Mouse (Mus musculus): ENCODE measurements around the gene Per2.
"Not testable (repeated sequence)": the region's sequence is repeated elsewhere in the genome, so short reads cannot be mapped to it uniquely, and the experiment has no call there.

The Per2 gene

DNA sequence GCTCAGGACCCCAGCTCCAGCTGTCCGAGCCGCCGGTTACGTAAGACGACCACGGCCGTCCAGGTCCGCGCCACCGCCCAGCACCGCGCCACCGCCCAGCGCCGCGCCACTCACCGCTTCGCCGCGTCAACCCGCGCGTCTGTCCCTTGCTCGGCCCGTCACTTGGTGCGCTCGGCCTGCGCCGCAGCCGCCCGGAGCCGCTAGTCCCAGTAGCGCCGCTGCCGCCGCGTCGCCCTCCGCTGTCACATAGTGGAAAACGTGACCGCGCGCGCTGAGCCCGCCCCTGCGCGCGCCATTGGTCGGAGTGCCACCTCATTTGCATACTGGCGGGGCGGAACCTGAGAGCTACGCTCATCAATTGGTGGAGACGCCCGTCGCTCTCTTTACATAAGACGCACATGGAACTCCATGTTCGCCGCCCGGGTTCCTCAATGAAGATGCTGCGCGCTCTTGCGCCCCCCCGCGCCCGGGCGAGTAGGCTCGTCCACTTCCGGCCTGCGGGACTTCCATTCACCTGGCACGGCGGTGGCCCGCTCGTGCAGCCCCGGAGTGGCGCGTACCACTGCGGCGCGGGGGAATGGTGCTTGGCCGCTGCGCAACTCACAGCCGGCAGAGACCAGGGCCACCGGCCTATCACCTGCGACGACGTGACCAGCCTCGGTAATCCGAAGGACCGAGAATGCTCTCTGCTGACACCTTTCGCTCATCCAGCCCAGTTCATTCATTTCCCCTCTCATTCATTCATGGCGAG, at the start of gene Per2:
TSS of gene Per2 (minus strand) at position 266 of the 751 bp plus-strand sequence.
- in situ Hi-C loops (cut with MboI, MseI), result no loop called here

DNA sequence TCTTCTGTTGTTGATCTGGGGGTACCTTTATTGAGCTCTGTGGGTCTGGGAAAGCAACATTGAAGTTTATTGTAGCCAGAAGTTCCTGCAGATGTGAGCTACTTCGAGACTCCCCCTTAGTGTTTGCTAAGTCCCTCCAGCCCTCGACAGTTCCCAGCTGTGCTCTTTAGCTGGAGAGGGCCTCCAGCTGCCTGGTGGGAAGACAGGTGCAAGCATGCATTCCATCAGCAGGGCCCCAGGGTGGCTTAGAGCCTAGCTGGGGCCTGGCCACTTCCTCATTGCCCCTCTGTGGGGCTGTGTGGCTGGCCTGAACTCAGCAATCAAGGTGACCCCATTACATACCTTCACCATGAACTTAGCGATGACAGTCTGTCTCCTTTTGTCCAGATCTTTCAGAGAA, 45.5 kb upstream of the Per2 start:
- in situ Hi-C loops (cut with MboI, MseI), result no loop called here

DNA sequence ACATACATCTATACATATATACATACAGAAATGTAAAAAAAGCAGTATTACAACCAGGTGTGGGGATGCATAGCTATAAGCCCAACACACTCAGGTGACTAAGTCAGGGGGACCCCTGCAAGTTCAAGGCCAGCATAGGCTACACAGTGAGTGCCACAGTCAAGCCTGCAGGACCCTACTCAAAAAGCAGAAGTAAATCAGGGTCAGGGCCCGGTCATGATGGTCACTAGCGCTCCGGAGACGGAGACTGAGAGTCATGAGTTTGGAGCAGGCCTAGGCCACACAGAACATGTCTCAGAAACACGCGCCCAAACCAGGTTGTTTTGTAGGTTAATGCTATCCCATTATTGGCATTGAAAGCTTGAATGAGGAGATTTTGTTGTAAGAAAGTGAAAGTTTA, 39.5 kb upstream of the Per2 start:
- in situ Hi-C loops (cut with MboI, MseI), result loop anchor here (5.0 kb wide), 1 partner anchor 39 kb away; no protein-coding TSS in a partner anchor

DNA sequence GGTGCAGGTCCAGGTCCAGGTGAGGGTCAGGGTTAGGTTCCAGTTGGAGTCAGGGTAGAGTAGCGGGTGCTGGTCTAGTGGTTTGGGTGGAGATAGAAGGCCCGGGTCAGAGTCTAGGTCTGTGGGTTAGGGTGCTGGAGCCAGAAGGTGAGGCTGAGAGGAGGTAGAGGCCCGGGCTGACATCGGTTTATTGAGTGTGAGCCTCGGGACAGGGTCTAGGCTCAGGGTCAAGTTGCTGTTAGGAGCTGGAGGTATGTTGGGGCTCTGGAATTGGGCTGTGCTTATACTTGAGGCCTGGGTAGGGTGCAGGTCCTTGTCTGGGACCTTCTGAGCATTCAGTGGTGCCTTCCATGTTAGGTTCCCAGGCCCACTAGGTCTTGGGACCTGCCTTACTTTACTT, 36.2 kb upstream of the Per2 start:
- in situ Hi-C loops (cut with MboI, MseI), result loop anchor here (5.0 kb wide), 1 partner anchor 42 kb away; no protein-coding TSS in a partner anchor

DNA sequence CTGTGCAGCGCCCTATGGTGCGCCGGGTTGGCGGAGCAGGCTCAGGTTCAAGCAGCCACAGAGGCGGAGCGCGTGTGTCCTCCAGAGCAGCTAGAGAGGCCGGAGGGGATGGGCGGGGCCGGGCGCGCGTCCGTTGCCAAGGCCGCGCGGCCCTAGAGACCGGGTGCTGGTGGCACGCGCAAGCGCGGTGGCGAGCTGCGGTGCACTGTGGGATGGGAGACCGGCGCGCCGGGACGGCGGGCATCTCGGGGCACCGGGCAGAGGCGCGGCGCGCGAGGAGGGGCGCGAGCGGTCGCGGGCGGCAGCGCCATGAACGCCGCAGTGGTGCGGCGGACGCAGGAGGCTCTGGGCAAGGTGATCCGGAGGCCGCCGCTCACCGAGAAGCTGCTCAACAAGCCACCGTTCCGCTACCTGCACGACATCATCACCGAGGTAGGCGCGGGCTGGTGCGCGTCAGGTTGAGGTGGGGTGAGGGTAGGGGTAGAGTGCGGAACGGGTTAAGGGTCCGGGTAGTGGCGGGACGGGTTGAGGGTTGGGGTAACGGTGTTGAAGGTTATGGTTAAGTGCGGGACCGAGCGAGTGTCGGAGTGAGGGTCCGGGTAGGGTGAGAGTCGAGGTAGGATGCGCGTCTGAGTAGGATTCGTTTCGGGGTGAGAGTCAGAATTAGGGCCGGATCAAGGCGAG, 35.5 kb upstream of the Per2 start, which contains the start of gene Traf3ip1:
TSS of gene Traf3ip1 (plus strand) at position 191 of the 684 bp plus-strand sequence.
- in situ Hi-C loops (cut with MboI, MseI), result loop anchor here (5.0 kb wide), 2 partner anchors 43 to 67 kb away; no protein-coding TSS in a partner anchor

DNA sequence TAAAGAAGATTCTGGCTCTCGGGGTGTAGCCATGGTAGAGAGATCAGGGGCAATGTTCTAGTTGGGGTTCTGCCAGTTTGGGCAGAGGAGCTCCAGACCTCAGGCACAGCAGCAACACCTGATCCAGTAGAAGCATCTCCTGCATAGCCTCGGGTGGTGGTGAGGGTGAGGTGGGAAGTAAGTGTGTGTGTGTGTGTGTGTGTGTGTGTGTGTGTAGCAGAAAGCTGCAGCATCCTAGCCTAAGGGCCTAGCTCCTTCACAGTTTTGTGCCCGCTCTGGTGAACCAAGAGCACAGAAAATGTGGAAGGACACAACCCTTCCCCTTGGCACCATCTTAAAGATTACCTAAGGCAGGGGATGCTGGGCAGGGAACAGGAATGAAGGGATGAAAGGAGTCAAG, 34.8 kb upstream of the Per2 start:
- in situ Hi-C loops (cut with MboI, MseI), result loop anchor here (5.0 kb wide), 1 partner anchor 67 kb away; no protein-coding TSS in a partner anchor

DNA sequence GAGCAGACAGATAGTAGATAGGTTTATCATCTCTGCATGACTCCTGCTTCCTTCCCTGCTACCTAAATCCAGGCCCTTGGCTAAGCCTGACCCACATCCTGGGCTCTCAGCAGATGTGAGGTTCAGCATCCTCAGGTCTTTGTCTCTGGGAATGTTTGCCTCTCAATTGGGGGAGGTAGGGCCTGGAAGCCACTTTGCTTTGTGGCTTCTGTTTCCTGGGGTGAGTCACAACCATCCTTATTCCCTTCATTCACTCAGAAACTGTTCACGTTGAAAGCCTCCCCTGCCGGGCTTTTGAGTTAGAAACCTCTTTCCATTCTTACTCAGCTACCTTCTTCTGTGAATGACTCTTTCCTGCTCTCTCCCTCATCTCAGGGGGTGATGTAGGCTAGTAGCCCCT, 33.6 kb upstream of the Per2 start:
- in situ Hi-C loops (cut with MboI, MseI), result loop anchor here (5.0 kb wide), 1 partner anchor 65 kb away; no protein-coding TSS in a partner anchor

DNA sequence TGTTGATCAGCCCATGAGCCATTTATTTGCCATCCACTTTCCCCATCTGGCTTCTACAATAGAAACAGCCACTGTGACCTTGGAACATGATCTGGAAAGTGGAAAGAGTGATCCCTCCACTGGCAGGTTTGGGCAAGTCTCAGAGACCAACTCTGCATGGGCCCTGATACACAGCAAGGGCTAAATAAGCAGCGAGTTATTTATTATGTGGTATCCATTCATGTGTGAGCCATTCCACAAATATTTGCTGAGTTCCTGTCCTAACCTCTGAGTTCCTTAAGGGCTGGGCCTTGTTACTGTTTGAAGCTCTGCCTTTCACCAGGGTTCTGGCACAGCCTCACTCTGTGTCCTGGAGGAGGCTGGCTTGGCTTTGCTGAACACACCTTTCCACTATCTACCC, 31.2 kb upstream of the Per2 start:
- in situ Hi-C loops (cut with MboI, MseI), result loop anchor here (5.0 kb wide), 1 partner anchor 63 kb away; no protein-coding TSS in a partner anchor

DNA sequence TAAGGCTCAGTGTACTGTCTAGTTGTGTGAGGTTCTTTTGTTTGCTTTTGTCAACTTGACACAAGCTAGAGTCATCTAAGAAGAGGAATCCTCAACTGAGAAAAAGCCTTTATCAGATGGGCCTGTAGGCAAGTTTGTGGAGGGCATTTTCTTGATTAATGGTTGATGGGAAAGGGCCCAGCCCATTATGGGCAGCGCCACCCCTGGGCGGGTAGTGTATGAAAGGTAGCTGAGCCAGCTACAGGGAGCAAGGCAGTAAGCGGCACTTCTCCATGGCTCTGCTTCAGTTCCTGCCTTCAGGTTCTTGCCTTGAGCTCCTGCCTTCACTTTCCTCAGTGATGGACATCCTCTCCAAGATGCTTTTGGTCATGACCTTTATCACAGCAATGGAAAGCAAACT, 27.0 kb upstream of the Per2 start:
- in situ Hi-C loops (cut with MboI, MseI), result no loop called here

DNA sequence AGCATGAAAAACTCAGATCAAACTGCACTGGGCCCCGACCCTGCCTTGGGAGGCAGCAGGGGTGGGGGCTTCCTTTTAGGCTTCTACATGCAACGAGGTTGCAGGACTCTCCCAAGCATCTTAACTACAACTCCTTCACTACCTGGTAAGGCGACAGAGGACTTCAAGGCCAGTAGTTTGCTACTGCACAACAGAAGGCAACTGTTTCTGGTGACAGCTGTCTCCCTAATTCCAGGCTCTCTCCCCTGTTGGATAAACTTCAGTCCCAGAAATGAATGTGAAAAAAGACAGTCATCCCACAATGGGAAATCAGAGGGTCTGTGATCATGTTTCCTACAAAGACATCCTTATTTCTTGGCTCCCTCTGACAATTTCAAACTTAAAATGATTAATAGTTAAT, 26.3 kb upstream of the Per2 start:
- in situ Hi-C loops (cut with MboI, MseI), result no loop called here

DNA sequence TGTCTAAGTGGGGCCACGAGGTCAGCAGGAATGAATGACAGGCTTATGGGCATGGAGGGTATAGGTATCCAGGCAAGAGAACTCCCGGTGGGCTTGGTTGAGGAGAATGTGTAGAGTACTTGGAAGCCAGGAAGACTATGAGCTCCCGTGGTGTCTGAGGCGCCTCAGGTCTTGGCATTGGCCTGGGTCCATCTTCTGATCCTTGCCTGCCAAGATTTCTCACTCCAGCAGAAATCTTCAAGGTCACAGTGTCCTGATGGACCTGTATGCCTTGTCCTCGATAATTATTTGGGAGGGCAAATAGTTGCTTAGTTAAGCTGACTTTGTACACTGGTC, 24.9 kb upstream of the Per2 start:
- in situ Hi-C loops (cut with MboI, MseI), result no loop called here

DNA sequence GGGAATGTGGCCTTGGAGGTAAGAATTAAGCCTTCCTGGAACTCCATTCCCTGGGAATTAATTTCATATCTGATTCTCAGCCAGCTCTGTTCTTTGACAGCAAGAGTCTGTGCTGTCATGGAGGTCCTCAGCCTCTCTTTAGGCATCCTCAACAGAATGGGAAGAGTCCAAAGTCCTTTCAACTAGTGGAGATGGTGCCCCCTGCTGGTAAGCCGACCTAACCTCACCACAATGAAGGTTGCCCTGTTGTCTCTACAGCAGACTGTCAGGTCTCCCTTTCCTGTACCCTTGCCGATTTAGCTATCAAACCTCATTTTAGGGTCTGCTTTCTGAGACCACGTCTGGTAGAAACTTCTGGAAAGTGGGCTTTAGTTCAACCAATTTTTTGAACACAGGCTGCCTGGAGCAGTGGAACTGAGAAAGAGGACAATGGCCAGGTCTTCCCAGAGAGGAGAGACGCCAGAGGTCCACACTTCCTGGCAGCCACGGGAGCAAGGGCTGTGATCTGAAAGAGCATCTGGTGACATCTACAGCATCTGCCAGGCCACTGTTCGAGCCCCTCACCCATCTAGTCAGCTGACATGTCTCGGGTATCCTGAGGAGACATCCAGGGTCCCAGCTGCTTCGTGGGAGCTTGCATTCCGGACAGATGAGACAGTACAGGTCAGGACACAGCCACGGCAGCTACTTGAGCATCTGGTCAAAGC, 24.3 kb upstream of the Per2 start:
- in situ Hi-C loops (cut with MboI, MseI), result no loop called here

DNA sequence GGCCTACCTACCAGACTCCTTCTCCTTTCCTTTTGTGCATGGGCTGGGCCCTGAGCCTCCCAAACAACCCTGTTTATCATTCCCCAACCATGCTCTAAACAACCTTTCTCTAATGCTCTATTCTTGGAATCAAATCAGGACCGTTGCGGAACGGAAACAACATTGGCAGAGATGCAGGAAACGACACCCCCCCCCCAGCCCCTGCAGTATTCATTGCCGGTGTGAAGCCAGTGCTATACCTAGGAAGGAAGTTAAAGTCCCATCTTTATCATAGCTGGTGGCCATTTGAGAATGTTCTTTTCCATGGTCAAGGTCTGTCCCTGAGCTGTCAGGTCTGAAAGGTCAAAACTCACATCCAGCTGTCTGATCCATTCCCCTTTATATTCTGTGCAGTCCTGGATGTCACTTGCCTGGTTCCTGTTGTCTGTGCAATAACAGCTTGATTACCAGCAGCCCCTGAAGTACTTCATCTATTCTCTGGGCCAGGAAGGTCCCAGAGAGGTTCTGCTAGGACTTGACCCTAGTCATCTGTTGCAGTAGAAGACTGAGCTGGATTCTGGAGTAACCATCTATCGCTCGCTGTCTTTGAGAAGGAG, 23.6 kb upstream of the Per2 start:
- in situ Hi-C loops (cut with MboI, MseI), result no loop called here

DNA sequence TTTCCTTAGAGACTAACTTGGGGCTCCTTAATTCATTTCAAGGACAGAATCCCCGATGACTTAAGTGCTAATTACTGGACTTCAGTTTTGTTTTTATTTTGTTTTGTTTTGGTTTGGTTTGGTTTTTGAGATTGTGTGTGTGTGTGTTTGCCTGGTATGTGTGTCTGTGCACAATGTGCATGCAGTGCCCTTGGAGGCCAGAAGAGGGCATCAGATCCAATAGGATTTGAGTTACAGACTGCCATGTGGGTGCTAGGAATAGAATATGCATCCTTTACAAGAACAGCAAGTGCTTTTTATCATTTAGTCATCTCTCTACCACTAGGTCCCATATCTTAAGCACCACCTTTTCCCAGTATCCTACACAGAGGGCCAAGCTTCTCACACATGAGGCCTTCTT, 19.8 kb upstream of the Per2 start:
- in situ Hi-C loops (cut with MboI, MseI), result no loop called here

DNA sequence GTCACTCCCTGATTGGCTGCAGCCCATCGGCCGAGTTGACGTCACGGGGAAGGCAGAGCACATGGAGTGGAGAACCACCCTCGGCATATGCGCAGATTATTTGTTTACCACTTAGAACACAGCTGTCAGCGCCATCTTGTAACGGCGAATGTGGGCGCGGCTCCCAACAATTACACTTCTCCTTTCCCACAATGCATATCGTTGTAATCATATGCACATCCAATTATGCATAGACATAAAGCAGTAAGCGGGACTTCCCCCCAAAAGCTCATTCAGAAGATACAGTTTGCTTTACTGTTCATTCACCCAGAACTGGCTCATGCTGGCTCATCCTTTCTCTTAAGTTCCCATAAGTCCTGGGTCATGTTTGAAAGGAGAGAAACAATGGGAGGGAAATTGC, 19.0 kb upstream of the Per2 start:
- in situ Hi-C loops (cut with MboI, MseI), result not testable (repeated sequence)

DNA sequence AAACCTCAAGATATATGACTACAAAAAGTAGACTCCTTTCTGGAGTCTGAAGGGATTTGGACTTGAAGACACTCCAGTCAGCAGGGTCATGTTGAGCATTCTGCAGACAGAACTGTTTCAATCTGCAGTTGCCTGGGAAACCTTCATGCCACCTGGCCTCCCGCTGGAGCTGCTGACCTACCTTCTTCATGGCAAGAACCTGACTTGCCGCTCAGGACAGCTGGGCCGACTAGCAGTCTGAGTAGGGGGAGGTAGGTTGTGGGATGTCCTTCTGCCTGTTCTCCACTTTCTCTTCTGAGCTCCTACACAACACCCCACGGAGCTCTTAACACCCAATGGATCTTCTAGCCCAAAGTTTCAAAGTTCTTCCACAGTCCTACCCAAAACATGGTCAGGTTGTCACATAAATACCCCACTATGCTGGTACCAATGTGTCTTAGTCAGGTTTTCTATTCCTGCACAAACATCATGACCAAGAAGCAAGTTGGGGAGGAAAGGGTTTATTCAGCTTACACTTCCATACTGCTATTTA, 10.8 kb upstream of the Per2 start:
- in situ Hi-C loops (cut with MboI, MseI), result no loop called here

DNA sequence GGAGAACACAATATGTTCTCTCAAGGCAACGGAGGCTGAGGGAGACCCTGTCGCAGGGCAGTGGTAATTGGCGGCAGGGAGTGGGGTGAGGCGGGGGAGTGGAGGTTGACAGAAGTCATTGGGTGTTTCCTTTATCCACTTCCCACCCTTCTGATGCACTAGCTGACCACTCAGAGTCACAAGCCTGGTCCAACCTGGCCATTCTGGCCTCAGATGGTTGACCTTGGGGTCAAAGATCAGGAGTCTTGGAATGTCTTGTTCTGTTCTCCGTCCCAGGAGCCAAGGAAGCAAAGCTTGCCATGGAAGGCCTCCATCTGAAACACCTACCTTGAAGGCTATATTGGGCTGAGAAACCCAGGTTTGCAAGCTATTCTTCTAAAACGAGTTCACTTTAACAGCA, 7.1 kb upstream of the Per2 start:
- in situ Hi-C loops (cut with MboI, MseI), result no loop called here

DNA sequence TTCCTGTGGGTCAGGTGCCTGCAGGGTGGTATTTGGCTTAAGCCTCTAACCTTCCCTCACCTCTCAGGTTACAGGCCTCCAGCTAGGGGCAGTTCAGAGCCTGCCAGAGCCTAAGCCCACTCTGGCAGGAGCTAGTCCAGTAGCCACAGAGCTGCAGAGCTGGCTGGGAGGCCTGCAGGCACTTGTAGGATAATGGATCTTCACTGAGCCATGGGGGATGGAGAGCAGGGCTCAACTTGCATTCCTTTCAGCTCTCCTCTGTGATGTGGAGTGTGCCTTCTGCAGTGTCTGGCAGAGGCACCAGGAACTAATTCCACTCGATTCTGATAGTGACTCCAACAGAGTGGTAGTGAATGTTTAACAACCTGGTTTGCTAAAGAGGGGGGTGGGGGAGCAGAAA, 6.1 kb upstream of the Per2 start:
- in situ Hi-C loops (cut with MboI, MseI), result no loop called here

DNA sequence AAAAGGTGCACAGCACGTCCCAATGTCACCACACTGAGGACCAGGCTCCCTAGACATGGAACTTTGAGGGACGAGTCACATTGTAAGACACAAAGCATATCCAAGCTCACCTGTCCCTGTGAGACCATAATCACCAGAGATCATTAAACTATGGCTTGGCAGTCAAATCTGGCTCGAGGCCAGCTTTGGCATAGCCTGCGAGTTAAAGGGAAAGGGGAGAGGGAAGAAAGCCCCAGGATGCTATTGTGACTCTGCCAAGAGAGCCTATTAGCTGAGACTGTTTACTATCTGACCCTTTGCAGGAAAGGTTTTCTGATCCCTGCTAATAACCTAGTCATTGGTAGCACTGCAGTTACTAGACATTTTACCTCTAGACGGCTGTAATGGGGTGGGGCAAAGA, 5.3 kb upstream of the Per2 start:
- in situ Hi-C loops (cut with MboI, MseI), result no loop called here

DNA sequence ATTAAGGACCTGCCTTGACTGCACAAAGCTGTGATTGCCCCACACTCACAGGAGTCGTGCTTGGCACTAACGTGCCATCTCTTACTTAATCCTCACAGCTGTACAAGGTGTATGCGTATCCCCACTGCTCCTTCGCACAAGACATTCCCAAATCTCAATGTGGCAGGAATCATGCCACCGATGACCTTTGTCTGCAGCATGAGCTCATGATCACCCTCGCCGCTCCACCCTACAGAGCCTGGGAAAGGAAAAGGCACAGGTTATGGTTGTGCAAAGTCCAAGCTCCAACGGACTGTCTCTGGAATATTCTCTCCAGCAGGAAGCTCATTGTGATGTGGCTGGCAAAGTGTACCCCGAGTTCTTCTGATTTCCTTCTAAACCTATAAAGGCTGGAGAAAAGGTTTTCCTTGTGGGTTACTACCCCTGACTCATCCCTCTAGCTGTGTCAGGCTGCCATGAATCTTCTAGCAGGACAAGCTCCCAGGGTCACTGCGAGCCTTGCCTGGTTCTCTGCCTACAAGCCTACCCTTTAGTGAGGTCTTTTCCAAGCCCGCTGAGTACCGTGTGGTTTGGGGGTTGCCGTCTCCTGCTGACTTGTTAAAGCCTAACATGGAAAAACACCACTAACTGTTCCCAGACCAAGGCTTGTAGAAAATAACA, 4.3 kb upstream of the Per2 start:
- in situ Hi-C loops (cut with MboI, MseI), result no loop called here

DNA sequence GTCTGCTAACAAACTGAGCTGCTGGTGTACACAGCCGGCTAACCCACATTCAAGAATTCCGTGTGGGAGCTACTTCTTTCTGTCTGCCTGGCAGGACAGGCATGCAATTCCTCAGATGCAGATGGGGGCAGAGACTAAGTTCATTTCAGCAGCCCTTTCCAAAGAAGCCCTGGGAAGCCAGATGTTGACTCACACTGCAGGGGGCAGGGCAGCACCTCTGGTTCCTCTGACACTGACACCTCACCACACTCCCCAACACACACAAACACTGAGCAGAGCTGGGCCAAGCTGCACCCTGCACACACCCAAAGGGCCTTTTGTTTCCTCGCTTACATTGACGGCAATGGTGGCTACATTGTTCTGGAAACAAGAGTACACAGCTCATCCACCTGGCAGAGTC, 1.4 kb upstream of the Per2 start:
- in situ Hi-C loops (cut with MboI, MseI), result no loop called here

Data from T-helper 1 cell (primary cell).